Mouse (Mus musculus) liver, adult 2 months (tissue): ENCODE data around the gene A630095N17Rik. TPM values are rescaled to one million over a fixed set of nuclear protein-coding genes. Genes with fewer than 3 reads are reported as not detected.

Source experiments
- DNase-seq: peaks from one replicate; pipeline ENCODE4 v3.0.0-alpha.2; 2011; ENCODE audit warnings: low read depth, low spot score; ENCODE audit errors: extremely low read depth
- H3K27ac ChIP-seq: fragments of 200-500 bp; replicated peaks from 2 replicates; pipeline ENCODE4 v1.5.1; 2012; ENCODE audit warnings: low read depth, mild to moderate bottlenecking, control low read depth, inconsistent platforms, low read length; ENCODE audit not compliant: insufficient read depth
- H3K27me3 ChIP-seq: fragments of 200-500 bp; 2 replicates; pipeline ENCODE4 v1.6.1; 2012; ENCODE audit warnings: mild to moderate bottlenecking, moderate library complexity, low read length, inconsistent platforms; ENCODE audit not compliant: control insufficient read depth, insufficient read depth
- H3K36me3 ChIP-seq: fragments of 200-500 bp; 2 replicates; pipeline ENCODE4 v1.6.1; 2012; ENCODE audit warnings: low read length, inconsistent platforms; ENCODE audit not compliant: control insufficient read depth, insufficient read depth
- H3K4me1 ChIP-seq: fragments of 200-500 bp; 2 replicates; pipeline ENCODE4 v1.6.1; 2011; ENCODE audit warnings: low read length; ENCODE audit not compliant: control insufficient read depth, insufficient read depth
- H3K4me3 ChIP-seq: fragments of 200-500 bp; 2 replicates; pipeline ENCODE4 v1.5.1; 2011; ENCODE audit warnings: low read depth, mild to moderate bottlenecking, control low read depth, low read length, moderate library complexity; ENCODE audit not compliant: insufficient read depth
- H3K79me2 ChIP-seq: fragments of 200-500 bp; 2 replicates; pipeline ENCODE4 v1.6.1; 2012; ENCODE audit warnings: inconsistent platforms, mild to moderate bottlenecking, low read length, moderate library complexity; ENCODE audit not compliant: control insufficient read depth, insufficient read depth
- H3K9ac ChIP-seq: fragments of 200-500 bp; 2 replicates; pipeline ENCODE4 v1.6.1; 2012; ENCODE audit warnings: low read depth, mild to moderate bottlenecking, control low read depth, inconsistent platforms, low read length
- CTCF ChIP-seq: fragments of 200-500 bp; IDR thresholded peaks from 2 replicates; pipeline ENCODE4 v1.5.1; 2011; ENCODE audit warnings: low read depth, low read length, control low read depth
- POLR2A ChIP-seq: fragments of 200-500 bp; IDR thresholded peaks from 2 replicates; pipeline ENCODE4 v1.6.1; 2011; ENCODE audit warnings: low read length, control low read depth; ENCODE audit not compliant: insufficient read depth; ENCODE audit errors: extremely low read depth
- WGBS: fragments of 180-500 bp; shearing (Covaris S2); methylation state at CpG from one replicate; pipeline ENCODE4 v1.1.7; 2018; 5-methylcytosine and 5-hydroxymethylcytosine counted together
- polyA plus RNA-seq: library from polyadenylated mRNA; depleted of rRNA; stranded (reverse); fragments of >200 nt; gene quantifications from 2 replicates; pipeline ENCODE4 v1.2.3, GENCODE M21; 2012; rRNA removed
- total RNA-seq: library from RNA; depleted of rRNA; stranded (reverse); fragments of >200 nt; gene quantifications from 2 replicates; pipeline ENCODE4 v1.2.3, GENCODE M21; 2014; rRNA removed

A630095N17Rik gene
- total and polyA plus RNA-seq, 2 experiments, result not detected

GRCm38 (mm10) chr1:75179334-75180104, 52.4 kb downstream of the A630095N17Rik start:
- 3% methylated on average over 23 of the region's 23 CpGs for WGBS
- Histone ChIP-seq H3K9ac (peak overlapping the region; percentile 89), H3K27ac (peak overlapping the region; percentile 76), H3K27me3 (no peaks in the 10 kb centered on the region), H3K4me1 (peaks cover 5% of the 10 kb centered on the region; the same call in 1 of the 2 replicates), H3K79me2 (no peaks in the 10 kb centered on the region), H3K4me3 (peak overlapping the region; percentile 95), H3K36me3 (peaks cover 28% of the 10 kb centered on the region)
- DNase-seq, result peak; percentile 78
- TF ChIP-seq CTCF, result no peak
- TF ChIP-seq POLR2A, result no peak

Other genes starting within 250 kb of the A630095N17Rik start
- 1.1 and 1.9 TPM in 2 replicates for gene Nhej1, start 106.9 kb downstream of the A630095N17Rik start, total RNA-seq
- gene Nhej1, start 106.9 kb downstream of the A630095N17Rik start, polyA plus RNA-seq, result 1.6 and 2.2 TPM in 2 replicates
- 0.20 TPM in 1 of 2 replicates, not detected in the other for gene Slc23a3, start 98.2 kb downstream of the A630095N17Rik start, total RNA-seq
- 0.10 and 0.15 TPM in 2 replicates for gene Slc23a3, start 98.2 kb downstream of the A630095N17Rik start, polyA plus RNA-seq
- 26.4 and 37.4 TPM in 2 replicates for gene Cnppd1, start 89.4 kb downstream of the A630095N17Rik start, total RNA-seq
- gene Cnppd1, start 89.4 kb downstream of the A630095N17Rik start, polyA plus RNA-seq, result 33.5 and 44.3 TPM in 2 replicates
- 77.6 and 103 TPM in 2 replicates for gene Retreg2, start 89.3 kb downstream of the A630095N17Rik start, total RNA-seq
- gene Retreg2, start 89.3 kb downstream of the A630095N17Rik start, polyA plus RNA-seq, result 284 and 310 TPM in 2 replicates
- gene Zfand2b, start 63.5 kb downstream of the A630095N17Rik start, total RNA-seq, result 30.5 and 32.4 TPM in 2 replicates
- 79.7 and 81.4 TPM in 2 replicates for gene Zfand2b, start 63.5 kb downstream of the A630095N17Rik start, polyA plus RNA-seq
- gene Abcb6, start 51.7 kb downstream of the A630095N17Rik start, total RNA-seq, result 56.1 and 66.6 TPM in 2 replicates
- 88.7 and 106 TPM in 2 replicates for gene Abcb6, start 51.7 kb downstream of the A630095N17Rik start, polyA plus RNA-seq
- 17.7 and 19.5 TPM in 2 replicates for gene Ankzf1, start 40.0 kb downstream of the A630095N17Rik start, total RNA-seq
- gene Ankzf1, start 40.0 kb downstream of the A630095N17Rik start, polyA plus RNA-seq, result 12.5 and 16.6 TPM in 2 replicates
- gene Atg9a, start 39.9 kb downstream of the A630095N17Rik start, total RNA-seq, result 23.5 and 35.8 TPM in 2 replicates
- 75.0 and 75.4 TPM in 2 replicates for gene Atg9a, start 39.9 kb downstream of the A630095N17Rik start, polyA plus RNA-seq
- gene Glb1l, start 21.3 kb downstream of the A630095N17Rik start, total RNA-seq, result 3.7 and 4.8 TPM in 2 replicates
- gene Glb1l, start 21.3 kb downstream of the A630095N17Rik start, polyA plus RNA-seq, result 2.1 and 2.5 TPM in 2 replicates
- gene Stk16, start 21.3 kb downstream of the A630095N17Rik start, total RNA-seq, result 57.3 and 63.5 TPM in 2 replicates
- gene Stk16, start 21.3 kb downstream of the A630095N17Rik start, polyA plus RNA-seq, result 190 and 221 TPM in 2 replicates
- gene Tuba4a, start 12.2 kb downstream of the A630095N17Rik start, total RNA-seq, result 80.9 and 117 TPM in 2 replicates
- gene Tuba4a, start 12.2 kb downstream of the A630095N17Rik start, polyA plus RNA-seq, result 242 and 267 TPM in 2 replicates
- gene Dnajb2, start 4.3 kb upstream of the A630095N17Rik start, total RNA-seq, result 25.4 and 30.3 TPM in 2 replicates
- gene Dnajb2, start 4.3 kb upstream of the A630095N17Rik start, polyA plus RNA-seq, result 55.9 and 60.4 TPM in 2 replicates
- under 0.01 and 0.13 TPM in 2 replicates for gene Ptprn, start 32.4 kb upstream of the A630095N17Rik start, total RNA-seq
- not detected in 2 replicates for gene Ptprn, start 32.4 kb upstream of the A630095N17Rik start, polyA plus RNA-seq
- 0.28 and 1.5 TPM in 2 replicates for gene Resp18, start 46.3 kb upstream of the A630095N17Rik start, total RNA-seq
- not detected in 2 replicates for gene Resp18, start 46.3 kb upstream of the A630095N17Rik start, polyA plus RNA-seq
- gene Dnpep, start 85.9 kb upstream of the A630095N17Rik start, total RNA-seq, result 89.8 and 102 TPM in 2 replicates
- gene Dnpep, start 85.9 kb upstream of the A630095N17Rik start, polyA plus RNA-seq, result 106 and 111 TPM in 2 replicates
- 3.1 and 4.0 TPM in 2 replicates for gene Des, start 128.2 kb upstream of the A630095N17Rik start, total RNA-seq
- gene Des, start 128.2 kb upstream of the A630095N17Rik start, polyA plus RNA-seq, result 2.4 and 2.5 TPM in 2 replicates
- 0.55 and 1.5 TPM in 2 replicates for gene Speg, start 143.2 kb upstream of the A630095N17Rik start, total RNA-seq
- 1.7 and 3.4 TPM in 2 replicates for gene Speg, start 143.2 kb upstream of the A630095N17Rik start, polyA plus RNA-seq
- gene Gmppa, start 203.8 kb upstream of the A630095N17Rik start, total RNA-seq, result 18.3 and 19.9 TPM in 2 replicates
- 49.8 and 86.4 TPM in 2 replicates for gene Gmppa, start 203.8 kb upstream of the A630095N17Rik start, polyA plus RNA-seq
- not detected in 2 replicates for gene Asic4, start 218.3 kb upstream of the A630095N17Rik start, total RNA-seq
- not detected in 2 replicates for gene Asic4, start 218.3 kb upstream of the A630095N17Rik start, polyA plus RNA-seq
- gene Chpf, start 247.2 kb upstream of the A630095N17Rik start, total RNA-seq, result 1.4 and 1.9 TPM in 2 replicates
- 2.9 and 3.4 TPM in 2 replicates for gene Chpf, start 247.2 kb upstream of the A630095N17Rik start, polyA plus RNA-seq
- 0.55 TPM in 1 of 2 replicates, not detected in the other for gene Tmem198, start 247.4 kb upstream of the A630095N17Rik start, total RNA-seq
- 0.06 and 0.15 TPM in 2 replicates for gene Tmem198, start 247.4 kb upstream of the A630095N17Rik start, polyA plus RNA-seq